Mouse (Mus musculus): ENCODE measurements at regions not wholly inside any gene's neighbourhood (a gene's known extent, or its start where the extent isn't known, plus 50 kb on each side); places are given as distances from the start of the nearest gene placed in this dataset.

GRCm38 (mm10) chr8:7718898-7719696, 941.9 kb downstream of the Efnb2 start:
- intact Hi-C loops (cut with DNase I), result no loop called here
- DNase-seq (ENCODE audit: low spot score in 2 of 2), result peak; percentile 51 to 92

GRCm38 (mm10) chr8:7710764-7711163, 950.3 kb downstream of the Efnb2 start:
- intact Hi-C loops (cut with DNase I), result no loop called here
- DNase-seq (ENCODE audit: low spot score in 2 of 2), result no peak

DNA sequence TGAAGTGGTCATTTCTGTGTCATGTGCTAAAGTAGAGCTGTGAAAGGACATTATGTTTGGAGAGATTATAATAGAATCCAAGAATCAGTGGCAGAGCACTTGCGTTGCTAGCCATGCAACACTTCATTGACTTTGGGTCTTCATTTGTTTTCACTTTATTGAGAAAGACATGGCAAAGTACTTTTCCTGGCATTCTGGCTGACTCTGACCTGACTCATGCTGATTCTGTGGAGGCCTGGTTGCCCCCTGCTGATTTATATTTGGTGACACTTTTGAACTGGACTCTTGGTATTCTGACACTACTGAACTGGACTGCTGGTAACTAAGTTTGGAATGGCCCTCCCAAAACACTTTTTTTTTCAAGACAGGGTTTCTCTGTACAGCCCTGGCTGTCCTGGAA, 951.6 kb downstream of the Efnb2 start:
- DNase-seq (ENCODE audit: low spot score in 2 of 2), result no peak
- intact Hi-C loops (cut with DNase I), result no loop called here

DNA sequence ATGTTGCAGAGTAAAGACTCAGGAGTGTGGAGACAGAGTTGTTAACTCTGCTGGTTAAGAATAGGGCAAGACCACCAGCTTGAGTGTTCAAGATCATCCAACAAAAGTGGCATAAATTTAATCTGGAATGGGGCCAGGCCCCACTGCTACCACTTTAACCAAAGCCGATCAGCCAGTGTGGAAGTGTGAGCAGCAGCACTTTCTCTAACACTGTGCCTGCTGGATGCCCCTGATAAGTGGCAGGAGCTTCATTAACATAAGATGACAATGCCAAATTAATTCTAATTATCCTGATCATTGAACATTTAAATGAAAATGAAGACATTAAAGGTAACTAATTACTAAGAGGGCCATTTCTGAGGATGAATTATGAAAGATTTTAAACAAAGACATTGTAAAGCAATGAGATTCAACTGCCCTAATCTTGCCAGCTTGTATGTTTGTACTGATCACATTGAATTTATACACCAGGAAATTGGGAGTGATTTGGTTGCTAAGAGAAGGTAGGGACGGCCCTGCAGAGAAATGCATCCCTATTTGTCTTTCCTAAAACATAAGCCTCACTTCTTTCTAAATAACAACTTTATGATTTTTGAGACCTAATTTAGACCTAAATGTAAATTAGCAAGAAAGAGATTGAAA, 969.6 kb downstream of the Efnb2 start:
- intact Hi-C loops (cut with DNase I), result no loop called here
- no peak for DNase-seq (ENCODE audit: low spot score in 2 of 2)

DNA sequence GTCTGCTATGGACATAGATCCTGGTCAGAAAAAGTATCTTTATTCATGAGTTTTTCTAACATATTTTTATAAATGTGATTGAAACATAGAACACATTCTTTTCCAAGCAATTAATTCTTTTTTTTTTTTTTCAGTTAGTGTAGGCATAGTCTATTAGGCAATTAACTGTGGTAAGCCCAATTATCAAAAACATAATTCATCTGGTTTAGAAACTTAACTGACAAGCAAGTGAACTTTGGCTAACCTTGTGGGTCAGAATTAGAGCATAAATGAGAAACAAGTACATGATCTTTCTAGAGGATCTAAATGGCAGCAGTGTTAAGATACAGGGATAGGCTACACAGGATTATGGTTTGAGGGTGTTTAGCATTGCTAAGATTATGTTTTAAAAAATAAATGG, 1007.2 kb downstream of the Efnb2 start:
- DNase-seq (ENCODE audit: low spot score in 2 of 2), result no peak
- intact Hi-C loops (cut with DNase I), result no loop called here
